Mouse (Mus musculus) midbrain, embryonic 10.5 days (tissue): ENCODE measurements around the gene Gfra4. TPM values are rescaled to one million over a fixed set of nuclear protein-coding genes. Genes with fewer than 3 reads are reported as not detected.

Experiments
- DNase-seq: peaks from one replicate; pipeline ENCODE4 v3.0.0-alpha.2; 2017; ENCODE audit warnings: low spot score
- H3K27ac ChIP-seq: fragments of 300-500 bp; sonication (generic); replicated peaks from 2 replicates; pipeline ENCODE4 v1.5.1; 2016; ENCODE audit warnings: mild to moderate bottlenecking
- H3K27me3 ChIP-seq: fragments of 300-500 bp; sonication (generic); 2 replicates; pipeline ENCODE4 v1.6.1; 2016; ENCODE audit warnings: low read depth, mild to moderate bottlenecking; ENCODE audit not compliant: poor library complexity, severe bottlenecking
- H3K36me3 ChIP-seq: fragments of 300-500 bp; sonication (generic); 2 replicates; pipeline ENCODE4 v1.6.1; 2016; ENCODE audit warnings: mild to moderate bottlenecking, moderate library complexity
- H3K4me1 ChIP-seq: fragments of 300-500 bp; sonication (generic); 2 replicates; pipeline ENCODE4 v1.6.1; 2016
- H3K4me3 ChIP-seq: fragments of 300-500 bp; sonication (generic); 2 replicates; pipeline ENCODE4 v1.5.1; 2016; ENCODE audit warnings: mild to moderate bottlenecking, moderate library complexity
- H3K9me3 ChIP-seq: fragments of 300-500 bp; sonication (generic); replicated peaks from 2 replicates; pipeline ENCODE4 v1.6.1; 2016; ENCODE audit warnings: mild to moderate bottlenecking
- WGBS: fragments of 180-500 bp; shearing (Covaris S2); methylation state at CpG from one replicate; pipeline ENCODE4 v1.1.7; 2016; 5-methylcytosine and 5-hydroxymethylcytosine counted together
- microRNA-seq: library from miRNA; unstranded; fragments of <30 nt; microRNA quantifications from one replicate; pipeline ENCODE4, GENCODE M21; 2017
- polyA plus RNA-seq: library from polyadenylated mRNA; unstranded; fragments of >200 nt; fragmentation: Nextera tagmentation; extraction: Ambion mirVana; gene quantifications from 2 replicates; pipeline ENCODE4 v1.2.1, GENCODE M21; 2016

Gene Gfra4
- polyA plus RNA-seq, 1 experiment from 2014 or later = 3.6 TPM

DNA sequence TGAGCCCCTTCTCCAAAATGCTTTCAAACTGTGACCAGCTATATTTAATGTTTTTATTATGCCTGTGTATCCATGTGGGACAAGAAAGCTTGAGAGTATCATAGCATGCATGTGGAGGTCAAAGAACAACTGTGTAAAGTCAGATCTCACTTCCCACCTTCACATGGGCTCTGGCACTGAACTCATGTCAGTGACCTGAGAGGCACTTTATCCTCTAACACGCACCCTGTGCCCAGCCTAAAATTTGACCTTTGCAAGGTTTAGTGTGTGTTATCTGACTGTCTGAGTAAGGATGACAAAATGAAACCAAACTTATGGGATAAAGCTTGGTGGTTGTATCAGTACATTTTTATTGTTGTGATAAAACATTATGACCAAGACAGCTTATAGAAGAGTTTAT, 32.3 kb downstream of the Gfra4 start:
- Histone ChIP-seq H3K36me3 (peaks cover 30% of the 10 kb centered on the region), H3K27me3 (no peaks in the 10 kb centered on the region), H3K4me3 (no peak overlapping the region), H3K27ac (no peak overlapping the region), H3K9me3 (no peaks in the 10 kb centered on the region), H3K4me1 (no peaks in the 10 kb centered on the region)
- WGBS = 85% methylated on average over 1 of the region's 1 CpGs
- no peak for DNase-seq

DNA sequence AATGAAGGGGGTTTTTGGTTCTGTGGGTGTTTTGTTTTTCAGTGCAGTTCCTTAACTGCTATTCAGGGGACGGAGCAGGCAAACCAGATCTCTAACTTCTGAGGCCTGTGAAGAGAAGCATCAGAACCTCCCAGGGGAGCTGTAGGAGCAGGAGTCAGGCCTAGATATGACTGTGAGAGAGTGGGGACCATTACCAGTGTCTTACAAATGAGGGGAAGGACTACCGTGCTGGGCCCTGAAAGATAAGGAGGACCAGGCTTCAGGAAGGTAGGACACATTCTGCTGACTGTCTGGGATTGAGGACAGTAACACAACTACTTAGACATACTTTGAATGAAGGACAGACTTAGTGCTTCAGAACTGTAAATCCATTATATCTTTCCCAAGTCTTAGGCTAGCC, 33.8 kb downstream of the Gfra4 start:
- Histone ChIP-seq H3K27ac (no peak overlapping the region), H3K4me3 (no peak overlapping the region), H3K9me3 (no peaks in the 10 kb centered on the region), H3K36me3 (peaks cover 36% of the 10 kb centered on the region), H3K4me1 (no peaks in the 10 kb centered on the region), H3K27me3 (no peaks in the 10 kb centered on the region)
- no peak for DNase-seq
- WGBS = 86% methylated on average over 2 of the region's 2 CpGs

DNA sequence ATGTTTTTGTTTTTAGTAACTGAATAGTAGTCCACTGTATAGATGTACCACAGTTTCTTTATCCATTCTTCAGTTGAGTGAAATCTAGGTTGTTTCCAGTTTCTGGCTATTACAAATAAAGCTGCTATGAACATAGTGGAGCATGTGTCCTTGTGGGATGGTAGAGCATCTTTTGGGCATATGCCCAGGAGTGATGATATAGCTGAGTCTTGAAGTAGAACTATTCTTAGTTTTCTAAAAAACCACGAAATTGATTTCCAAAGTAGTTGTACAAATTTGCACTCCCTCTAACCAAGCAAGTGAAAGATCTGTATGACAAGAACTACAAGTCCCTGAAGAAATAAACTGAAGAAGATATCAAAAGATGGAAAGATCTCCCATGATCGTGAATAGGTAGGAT, 50.1 kb downstream of the Gfra4 start:
- DNase-seq = no peak
- H3K4me3 ChIP-seq = no peak overlapping the region
- WGBS = 89% methylated on average over 2 of the region's 2 CpGs
- no peak overlapping the region for H3K27ac ChIP-seq
- H3K36me3 ChIP-seq = peaks cover 26% of the 10 kb centered on the region
- no peaks in the 10 kb centered on the region for H3K9me3 ChIP-seq
- no peaks in the 10 kb centered on the region for H3K27me3 ChIP-seq
- no peaks in the 10 kb centered on the region for H3K4me1 ChIP-seq

Small RNAs within 50 kb of the gene (microRNA-seq; reads per million reads assigned to microRNA genes)
- not detected for gene Mir6973b

Other genes starting within 250 kb of the Gfra4 start
- 28.3 and 43.3 TPM in 2 replicates for gene 4930402H24Rik, start 136.7 kb downstream of the Gfra4 start, polyA plus RNA-seq
- gene Atrn, start 136.6 kb downstream of the Gfra4 start, polyA plus RNA-seq = 5.7 and 6.6 TPM in 2 replicates
- gene Adam33, start 20.7 kb upstream of the Gfra4 start, polyA plus RNA-seq = 0.84 and 1.1 TPM in 2 replicates
- 0.12 TPM in 2 replicates for gene Siglec1, start 43.7 kb upstream of the Gfra4 start, polyA plus RNA-seq
- gene Hspa12b, start 84.2 kb upstream of the Gfra4 start, polyA plus RNA-seq = 6.5 and 7.6 TPM in 2 replicates
- gene Gm11037, start 90.4 kb upstream of the Gfra4 start, polyA plus RNA-seq = not detected in 2 replicates
- 136 and 145 TPM in 2 replicates for gene 1700037H04Rik, start 117.0 kb upstream of the Gfra4 start, polyA plus RNA-seq
- 9.0 and 10.6 TPM in 2 replicates for gene Cenpb, start 137.0 kb upstream of the Gfra4 start, polyA plus RNA-seq
- gene Cdc25b, start 143.9 kb upstream of the Gfra4 start, polyA plus RNA-seq = 117 and 140 TPM in 2 replicates
- 3.7 and 6.3 TPM in 2 replicates for gene Spef1, start 144.2 kb upstream of the Gfra4 start, polyA plus RNA-seq
- 25.9 and 28.9 TPM in 2 replicates for gene Ap5s1, start 164.0 kb upstream of the Gfra4 start, polyA plus RNA-seq
- gene Mavs, start 191.0 kb upstream of the Gfra4 start, polyA plus RNA-seq = 20.6 and 21.4 TPM in 2 replicates
- gene Pank2, start 219.4 kb upstream of the Gfra4 start, polyA plus RNA-seq = 43.6 and 49.1 TPM in 2 replicates